Mouse (Mus musculus): ENCODE measurements at regions not wholly inside any gene's neighbourhood (a gene's known extent, or its start where the extent isn't known, plus 50 kb on each side); places are given as distances from the start of the nearest gene placed in this dataset.
A peak's percentile ranks its signal among the peaks of the same experiment; 100 is the strongest.

- H3K4me2 ChIP-seq (ENCODE audit: low read depth, low read length), result no peak overlapping the region
- H3K27ac ChIP-seq (ENCODE audit: low read depth), result no peak overlapping the region
- no peak for ATAC-seq
- DNase-seq, result no peak
- H3K4me3 ChIP-seq (ENCODE audit: low read depth, low read length), result no peak overlapping the region
- 72% methylated on average over 6 of the region's 8 CpGs for WGBS (ENCODE audit: insufficient replicate concordance)
- no peaks in the 10 kb centered on the region for H3K36me3 ChIP-seq (replicated peaks; ENCODE audit: insufficient read depth, low read length)
- no peaks in the 10 kb centered on the region for H3K27me3 ChIP-seq (ENCODE audit: insufficient read depth, low read length)
- H3K9ac ChIP-seq (replicated peaks), result no peak overlapping the region
- no peaks in the 10 kb centered on the region for H3K9me3 ChIP-seq (ENCODE audit: low read length)
- no peaks in the 10 kb centered on the region for H3K4me1 ChIP-seq (ENCODE audit: insufficient read depth)
- TF ChIP-seq EP300 (IDR thresholded peaks at IDR 0.05; ENCODE audit: low read depth), result no peak
- no peak for TF ChIP-seq CTCF (IDR thresholded peaks at IDR 0.05; ENCODE audit: low read depth)
Measured at GRCm38 (mm10) chr3:15159965-15160714, 172.0 kb downstream of the Gm9733 start.

- Histone ChIP-seq H3K4me2 (ENCODE audit: low read depth, low read length) (no peak overlapping the region), H3K27me3 (ENCODE audit: insufficient read depth, low read length) (no peaks in the 10 kb centered on the region), H3K4me1 (ENCODE audit: insufficient read depth) (no peaks in the 10 kb centered on the region), H3K27ac (ENCODE audit: low read depth) (no peak overlapping the region), H3K9me3 (ENCODE audit: low read length) (no peaks in the 10 kb centered on the region), H3K4me3 (ENCODE audit: low read depth, low read length) (no peak overlapping the region), H3K36me3 (replicated peaks; ENCODE audit: insufficient read depth, low read length) (no peaks in the 10 kb centered on the region), H3K9ac (replicated peaks) (no peak overlapping the region)
- no peak for DNase-seq
- WGBS (ENCODE audit: insufficient replicate concordance), result 58% methylated on average over 2 of the region's 2 CpGs
- no peak for TF ChIP-seq EP300 (IDR thresholded peaks at IDR 0.05; ENCODE audit: low read depth)
- TF ChIP-seq CTCF (IDR thresholded peaks at IDR 0.05; ENCODE audit: low read depth), result no peak
- no peak for ATAC-seq
Measured at GRCm38 (mm10) chr3:15175811-15176210, 156.3 kb downstream of the Gm9733 start.

GRCm38 (mm10) chr3:15179079-15179812 lies 152.9 kb downstream of the Gm9733 start:
- no peaks in the 10 kb centered on the region for H3K36me3 ChIP-seq (replicated peaks; ENCODE audit: insufficient read depth, low read length)
- TF ChIP-seq CTCF (IDR thresholded peaks at IDR 0.05; ENCODE audit: low read depth), result no peak
- no peak for TF ChIP-seq EP300 (IDR thresholded peaks at IDR 0.05; ENCODE audit: low read depth)
- no peaks in the 10 kb centered on the region for H3K4me1 ChIP-seq (ENCODE audit: insufficient read depth)
- no peak overlapping the region for H3K27ac ChIP-seq (ENCODE audit: low read depth)
- no peaks in the 10 kb centered on the region for H3K27me3 ChIP-seq (ENCODE audit: insufficient read depth, low read length)
- no peak for DNase-seq
- H3K4me2 ChIP-seq (ENCODE audit: low read depth, low read length), result no peak overlapping the region
- H3K9ac ChIP-seq (replicated peaks), result no peak overlapping the region
- no peak for ATAC-seq
- no peak overlapping the region for H3K4me3 ChIP-seq (ENCODE audit: low read depth, low read length)
- 69% methylated on average over 6 of the region's 6 CpGs for WGBS (ENCODE audit: insufficient replicate concordance)
- H3K9me3 ChIP-seq (ENCODE audit: low read length), result no peaks in the 10 kb centered on the region

- no peak for ATAC-seq
- TF ChIP-seq CTCF (IDR thresholded peaks at IDR 0.05; ENCODE audit: low read depth), result no peak
- no peak for TF ChIP-seq EP300 (IDR thresholded peaks at IDR 0.05; ENCODE audit: low read depth)
- no peak for DNase-seq
- Histone ChIP-seq H3K9ac (replicated peaks) (no peak overlapping the region), H3K4me2 (ENCODE audit: low read depth, low read length) (no peak overlapping the region), H3K4me3 (ENCODE audit: low read depth, low read length) (no peak overlapping the region), H3K9me3 (ENCODE audit: low read length) (no peaks in the 10 kb centered on the region), H3K27ac (ENCODE audit: low read depth) (no peak overlapping the region), H3K4me1 (ENCODE audit: insufficient read depth) (no peaks in the 10 kb centered on the region), H3K36me3 (replicated peaks; ENCODE audit: insufficient read depth, low read length) (no peaks in the 10 kb centered on the region), H3K27me3 (ENCODE audit: insufficient read depth, low read length) (no peaks in the 10 kb centered on the region)
- WGBS (ENCODE audit: insufficient replicate concordance), result 80% methylated on average over 5 of the region's 5 CpGs
Measured at GRCm38 (mm10) chr3:15181111-15181510, 151.0 kb downstream of the Gm9733 start.

- no peaks in the 10 kb centered on the region for H3K27me3 ChIP-seq (ENCODE audit: insufficient read depth, low read length)
- no peak overlapping the region for H3K27ac ChIP-seq (ENCODE audit: low read depth)
- no peak overlapping the region for H3K9ac ChIP-seq (replicated peaks)
- H3K4me1 ChIP-seq (ENCODE audit: insufficient read depth), result no peaks in the 10 kb centered on the region
- H3K4me3 ChIP-seq (ENCODE audit: low read depth, low read length), result no peak overlapping the region
- TF ChIP-seq EP300 (IDR thresholded peaks at IDR 0.05; ENCODE audit: low read depth), result no peak
- no peak for TF ChIP-seq CTCF (IDR thresholded peaks at IDR 0.05; ENCODE audit: low read depth)
- DNase-seq, result no peak
- H3K36me3 ChIP-seq (replicated peaks; ENCODE audit: insufficient read depth, low read length), result no peaks in the 10 kb centered on the region
- ATAC-seq, result no peak
- H3K4me2 ChIP-seq (ENCODE audit: low read depth, low read length), result no peak overlapping the region
- H3K9me3 ChIP-seq (ENCODE audit: low read length), result no peaks in the 10 kb centered on the region
- WGBS (ENCODE audit: insufficient replicate concordance), result 66% methylated on average over 3 of the region's 3 CpGs
Measured at GRCm38 (mm10) chr3:15186731-15187130, 145.4 kb downstream of the Gm9733 start.

GRCm38 (mm10) chr3:15194362-15194761 lies 137.7 kb downstream of the Gm9733 start:
- TF ChIP-seq CTCF (IDR thresholded peaks at IDR 0.05; ENCODE audit: low read depth) (peak; percentile 95), EP300 (IDR thresholded peaks at IDR 0.05; ENCODE audit: low read depth) (no peak)
- no peaks in the 10 kb centered on the region for H3K9me3 ChIP-seq (ENCODE audit: low read length)
- H3K4me2 ChIP-seq (ENCODE audit: low read depth, low read length), result no peak overlapping the region; the same call in 1 of the 2 replicates
- H3K4me3 ChIP-seq (ENCODE audit: low read depth, low read length), result no peak overlapping the region
- 5% methylated on average over 7 of the region's 7 CpGs for WGBS (ENCODE audit: insufficient replicate concordance)
- DNase-seq (peak; percentile 80), ATAC-seq (peak; percentile 78)
- H3K9ac ChIP-seq (replicated peaks), result no peak overlapping the region
- H3K36me3 ChIP-seq (replicated peaks; ENCODE audit: insufficient read depth, low read length), result no peaks in the 10 kb centered on the region
- no peaks in the 10 kb centered on the region for H3K27me3 ChIP-seq (ENCODE audit: insufficient read depth, low read length)
- H3K4me1 ChIP-seq (ENCODE audit: insufficient read depth), result no peaks in the 10 kb centered on the region
- H3K27ac ChIP-seq (ENCODE audit: low read depth), result no peak overlapping the region
